Mouse (Mus musculus) embryonic facial prominence, embryonic 11.5 days (tissue): Measurements from ENCODE around the gene Nudt8. TPM values are rescaled to one million over a fixed set of nuclear protein-coding genes. Genes with fewer than 3 reads are reported as not detected.
"Not testable (repeated sequence)": the region's sequence is repeated elsewhere in the genome, so short reads cannot be mapped to it uniquely, and the experiment has no call there.

Experiments used
- ATAC-seq: fragments of 200-750 bp; cut with Nextera tagmentation; replicated peaks from 2 replicates; pipeline ENCODE4 v1.8.0; 2017; ENCODE audit warnings: low read depth; ENCODE audit not compliant: insufficient number of reproducible peaks, low FRiP score, low TSS enrichment
- DNase-seq: peaks from one replicate; pipeline ENCODE4 v3.0.0-alpha.2; 2015; ENCODE audit warnings: low spot score
- H3K27ac ChIP-seq: fragments of 300-500 bp; sonication (generic); replicated peaks from 2 replicates; pipeline ENCODE4 v1.5.1; 2014; ENCODE audit warnings: mild to moderate bottlenecking, low read depth, low read length, control low read depth
- H3K27me3 ChIP-seq: fragments of 300-500 bp; sonication (generic); 2 replicates; pipeline ENCODE4 v1.6.1; 2014; ENCODE audit warnings: mild to moderate bottlenecking, low read length, moderate library complexity, mixed read lengths; ENCODE audit not compliant: control insufficient read depth, insufficient read depth
- H3K36me3 ChIP-seq: fragments of 300-500 bp; sonication (generic); replicated peaks from 2 replicates; pipeline ENCODE4 v1.6.1; 2014; ENCODE audit warnings: low read depth, mild to moderate bottlenecking, low read length, moderate library complexity, mixed read lengths; ENCODE audit not compliant: control insufficient read depth, insufficient read depth
- H3K4me1 ChIP-seq: fragments of 300-500 bp; sonication (generic); 2 replicates; pipeline ENCODE4 v1.6.1; 2014; ENCODE audit warnings: low read length, mixed read lengths; ENCODE audit not compliant: control insufficient read depth, insufficient read depth
- H3K4me2 ChIP-seq: fragments of 300-500 bp; sonication (generic); 2 replicates; pipeline ENCODE4 v1.6.1; 2014; ENCODE audit warnings: low read depth, mild to moderate bottlenecking, control low read depth, low read length, moderate library complexity
- H3K4me3 ChIP-seq: fragments of 300-500 bp; sonication (generic); 2 replicates; pipeline ENCODE4 v1.5.1; 2014; ENCODE audit warnings: low read depth, low read length, control low read depth
- H3K9ac ChIP-seq: fragments of 300-500 bp; sonication (generic); replicated peaks from 2 replicates; pipeline ENCODE4 v1.6.1; 2014; ENCODE audit warnings: mild to moderate bottlenecking, control low read depth, low read length
- H3K9me3 ChIP-seq: fragments of 300-500 bp; sonication (generic); replicated peaks from 2 replicates; pipeline ENCODE4 v1.6.1; 2016; ENCODE audit warnings: mild to moderate bottlenecking, low read length, inconsistent platforms, mixed read lengths; ENCODE audit not compliant: control insufficient read depth
- WGBS: fragments of 180-500 bp; shearing (Covaris S2); extraction: QIAGEN DNeasy Blood & Tissue Kit; methylation state at CpG from one replicate; pipeline ENCODE4 v1.1.7; 2014; 5-methylcytosine and 5-hydroxymethylcytosine counted together
- polyA plus RNA-seq: library from polyadenylated mRNA; unstranded; fragments of >200 nt; fragmentation: Nextera tagmentation; extraction: Ambion mirVana; gene quantifications from 2 replicates; pipeline ENCODE4 v1.2.1, GENCODE M21; 2014

Nudt8 gene
- polyA plus RNA-seq, 1 experiment from 2014 or later, result 24.2 TPM

GRCm38 (mm10) chr19:4049069-4049468 lies 48.7 kb downstream of the Nudt8 start:
- not testable (repeated sequence) for ATAC-seq, H3K9me3 ChIP-seq, H3K27ac ChIP-seq, DNase-seq, H3K4me1 ChIP-seq, H3K9ac ChIP-seq, H3K36me3 ChIP-seq, H3K4me2 ChIP-seq, H3K27me3 ChIP-seq, H3K4me3 ChIP-seq
- 77% methylated on average over 5 of the region's 5 CpGs for WGBS

DNA sequence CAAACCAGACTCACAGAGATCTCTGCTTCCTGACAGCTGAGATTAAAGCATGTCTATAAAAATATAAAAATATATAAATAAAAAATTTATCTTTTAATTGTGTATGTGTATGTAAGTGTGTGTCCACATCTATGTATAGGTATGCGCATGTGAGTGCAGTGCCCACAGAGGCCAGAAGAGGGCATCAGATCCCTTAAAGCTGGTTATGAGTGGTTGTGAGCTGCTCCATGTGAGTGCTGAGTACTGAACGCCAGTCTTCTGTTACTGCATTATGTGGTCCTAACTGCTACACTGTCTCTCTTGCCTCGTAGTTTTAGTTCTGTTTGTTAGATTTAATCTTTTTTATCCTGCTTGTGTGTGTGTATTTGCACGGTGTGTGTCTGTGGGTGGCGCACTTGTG lies 50.6 kb downstream of the Nudt8 start:
- Histone ChIP-seq H3K27ac (no peak overlapping the region), H3K9ac (no peak overlapping the region), H3K4me1 (no peaks in the 10 kb centered on the region), H3K9me3 (no peaks in the 10 kb centered on the region), H3K36me3 (no peaks in the 10 kb centered on the region), H3K4me3 (no peak overlapping the region), H3K4me2 (no peak overlapping the region), H3K27me3 (no peaks in the 10 kb centered on the region)
- DNase-seq, result no peak
- ATAC-seq, result no peak
- 97% methylated on average over 5 of the region's 5 CpGs for WGBS

Other genes with a start within 250 kb of the Nudt8 start
- gene Kmt5b, start 233.2 kb upstream of the Nudt8 start, polyA plus RNA-seq, result 28.4 and 30.8 TPM in 2 replicates
- 38.1 and 46.2 TPM in 2 replicates for gene Chka, start 148.8 kb upstream of the Nudt8 start, polyA plus RNA-seq
- 16.3 and 21.8 TPM in 2 replicates for gene Tcirg1, start 93.4 kb upstream of the Nudt8 start, polyA plus RNA-seq
- 248 and 267 TPM in 2 replicates for gene Ndufs8, start 87.8 kb upstream of the Nudt8 start, polyA plus RNA-seq
- gene Aldh3b1, start 70.8 kb upstream of the Nudt8 start, polyA plus RNA-seq, result 0.49 and 1.00 TPM in 2 replicates
- 6.0 and 6.3 TPM in 2 replicates for gene Unc93b1, start 65.4 kb upstream of the Nudt8 start, polyA plus RNA-seq
- not detected in 2 replicates for gene Aldh3b3, start 41.9 kb upstream of the Nudt8 start, polyA plus RNA-seq
- gene Aldh3b2, start 28.3 kb upstream of the Nudt8 start, polyA plus RNA-seq, result 1.2 and 1.6 TPM in 2 replicates
- 2.3 and 3.5 TPM in 2 replicates for gene Acy3, start 14.0 kb upstream of the Nudt8 start, polyA plus RNA-seq
- 0.26 TPM in 1 of 2 replicates, not detected in the other for gene Tbx10, start 7.8 kb upstream of the Nudt8 start, polyA plus RNA-seq
- 1.3 and 1.4 TPM in 2 replicates for gene Gm49405, start within 50 bp of the Nudt8 start, polyA plus RNA-seq
- 2.2 TPM in 2 replicates for gene Doc2g, start 2.7 kb downstream of the Nudt8 start, polyA plus RNA-seq
- 190 and 205 TPM in 2 replicates for gene Ndufv1, start 12.2 kb downstream of the Nudt8 start, polyA plus RNA-seq
- 405 and 453 TPM in 2 replicates for gene Gstp1, start 37.4 kb downstream of the Nudt8 start, polyA plus RNA-seq
- 2.2 and 2.3 TPM in 2 replicates for gene Gstp2, start 45.4 kb downstream of the Nudt8 start, polyA plus RNA-seq
- gene Gstp3, start 59.0 kb downstream of the Nudt8 start, polyA plus RNA-seq, result not detected in 2 replicates
- not detected in 2 replicates for gene Cabp2, start 81.0 kb downstream of the Nudt8 start, polyA plus RNA-seq
- gene Cdk2ap2, start 96.6 kb downstream of the Nudt8 start, polyA plus RNA-seq, result 58.6 and 69.0 TPM in 2 replicates
- gene Pitpnm1, start 99.4 kb downstream of the Nudt8 start, polyA plus RNA-seq, result 6.3 and 7.3 TPM in 2 replicates
- gene Aip, start 125.3 kb downstream of the Nudt8 start, polyA plus RNA-seq, result 68.3 and 85.1 TPM in 2 replicates
- gene Gpr152, start 139.2 kb downstream of the Nudt8 start, polyA plus RNA-seq, result not detected in 2 replicates
- gene Cabp4, start 143.5 kb downstream of the Nudt8 start, polyA plus RNA-seq, result not detected in 2 replicates
- gene Coro1b, start 148.0 kb downstream of the Nudt8 start, polyA plus RNA-seq, result 108 and 122 TPM in 2 replicates
- 0.64 and 1.3 TPM in 2 replicates for gene Ptprcap, start 153.0 kb downstream of the Nudt8 start, polyA plus RNA-seq
- 42.0 and 42.3 TPM in 2 replicates for gene Rps6kb2, start 162.8 kb downstream of the Nudt8 start, polyA plus RNA-seq
- 2.0 TPM in 2 replicates for gene Carns1, start 174.9 kb downstream of the Nudt8 start, polyA plus RNA-seq
- gene Tbc1d10c, start 190.7 kb downstream of the Nudt8 start, polyA plus RNA-seq, result 0.96 and 1.4 TPM in 2 replicates
- 955 and 1,002 TPM in 2 replicates for gene Ppp1ca, start 191.5 kb downstream of the Nudt8 start, polyA plus RNA-seq
- gene Rad9a, start 201.1 kb downstream of the Nudt8 start, polyA plus RNA-seq, result 46.8 and 49.5 TPM in 2 replicates
- 4.6 and 5.0 TPM in 2 replicates for gene Clcf1, start 213.7 kb downstream of the Nudt8 start, polyA plus RNA-seq
- gene AC109138.7, start 213.8 kb downstream of the Nudt8 start, polyA plus RNA-seq, result not detected in 2 replicates
- gene Pold4, start 231.3 kb downstream of the Nudt8 start, polyA plus RNA-seq, result 12.7 and 13.0 TPM in 2 replicates